Mouse (Mus musculus) G1E (cell line): ENCODE measurements around the gene Smim23.

Experiments used
- CTCF ChIP-seq: IDR thresholded peaks from 2 replicates; pipeline ENCODE4 v1.5.1; 2012; ENCODE audit warnings: low read depth, low read length, inconsistent platforms, mixed read lengths
- TAL1 ChIP-seq: conservative IDR thresholded peaks from 2 replicates; pipeline ENCODE4 v1.6.1; 2012; ENCODE audit warnings: low read depth, low read length, inconsistent platforms, mixed read lengths

GRCm38 (mm10) chr11:32864615-32865014, 40.2 kb upstream of the Smim23 start:
- TF ChIP-seq CTCF: no peak
- no peak for TF ChIP-seq TAL1
